Mouse (Mus musculus) neural tube, embryonic 15.5 days (tissue): ENCODE results near the gene Celsr2. TPM values are rescaled to one million over a fixed set of nuclear protein-coding genes. Genes with fewer than 3 reads are reported as not detected.

Source experiments
- ATAC-seq: fragments of 200-750 bp; cut with Nextera tagmentation; 2 replicates; pipeline ENCODE4 v1.8.0; 2017; ENCODE audit warnings: mild to moderate bottlenecking, moderate TSS enrichment, moderate library complexity; ENCODE audit not compliant: low FRiP score
- H3K27ac ChIP-seq: fragments of 300-500 bp; sonication (generic); replicated peaks from 2 replicates; pipeline ENCODE4 v1.5.1; 2015; ENCODE audit warnings: mild to moderate bottlenecking, inconsistent platforms
- H3K27me3 ChIP-seq: fragments of 300-500 bp; sonication (generic); replicated peaks from 2 replicates; pipeline ENCODE4 v1.6.1; 2015; ENCODE audit warnings: inconsistent platforms
- H3K36me3 ChIP-seq: fragments of 300-500 bp; sonication (generic); 2 replicates; pipeline ENCODE4 v1.6.1; 2015; ENCODE audit warnings: inconsistent platforms
- H3K4me1 ChIP-seq: fragments of 300-500 bp; sonication (generic); 2 replicates; pipeline ENCODE4 v1.6.1; 2015; ENCODE audit warnings: inconsistent platforms
- H3K4me2 ChIP-seq: fragments of 300-500 bp; sonication (generic); 2 replicates; pipeline ENCODE4 v1.6.1; 2015; ENCODE audit warnings: inconsistent platforms, mild to moderate bottlenecking, moderate library complexity
- H3K4me3 ChIP-seq: fragments of 300-500 bp; sonication (generic); replicated peaks from 2 replicates; pipeline ENCODE4 v1.5.1; 2015; ENCODE audit warnings: mild to moderate bottlenecking, inconsistent platforms
- H3K9ac ChIP-seq: fragments of 300-500 bp; sonication (generic); replicated peaks from 2 replicates; pipeline ENCODE4 v1.6.1; 2015; ENCODE audit warnings: mild to moderate bottlenecking, inconsistent platforms
- H3K9me3 ChIP-seq: fragments of 300-500 bp; sonication (generic); replicated peaks from 2 replicates; pipeline ENCODE4 v1.6.1; 2016; ENCODE audit warnings: inconsistent platforms
- WGBS: fragments of 180-500 bp; shearing (Covaris S2); methylation state at CpG from one replicate; pipeline ENCODE4 v1.1.7; 2015; ENCODE audit warnings: mixed read lengths; 5-methylcytosine and 5-hydroxymethylcytosine counted together
- polyA plus RNA-seq: library from polyadenylated mRNA; unstranded; fragments of >200 nt; fragmentation: Nextera tagmentation; extraction: Ambion mirVana; gene quantifications from 2 replicates; pipeline ENCODE4 v1.2.1, GENCODE M21; 2015

Celsr2 gene
- polyA plus RNA-seq: 34.4 and 35.0 TPM in 2 replicates

DNA sequence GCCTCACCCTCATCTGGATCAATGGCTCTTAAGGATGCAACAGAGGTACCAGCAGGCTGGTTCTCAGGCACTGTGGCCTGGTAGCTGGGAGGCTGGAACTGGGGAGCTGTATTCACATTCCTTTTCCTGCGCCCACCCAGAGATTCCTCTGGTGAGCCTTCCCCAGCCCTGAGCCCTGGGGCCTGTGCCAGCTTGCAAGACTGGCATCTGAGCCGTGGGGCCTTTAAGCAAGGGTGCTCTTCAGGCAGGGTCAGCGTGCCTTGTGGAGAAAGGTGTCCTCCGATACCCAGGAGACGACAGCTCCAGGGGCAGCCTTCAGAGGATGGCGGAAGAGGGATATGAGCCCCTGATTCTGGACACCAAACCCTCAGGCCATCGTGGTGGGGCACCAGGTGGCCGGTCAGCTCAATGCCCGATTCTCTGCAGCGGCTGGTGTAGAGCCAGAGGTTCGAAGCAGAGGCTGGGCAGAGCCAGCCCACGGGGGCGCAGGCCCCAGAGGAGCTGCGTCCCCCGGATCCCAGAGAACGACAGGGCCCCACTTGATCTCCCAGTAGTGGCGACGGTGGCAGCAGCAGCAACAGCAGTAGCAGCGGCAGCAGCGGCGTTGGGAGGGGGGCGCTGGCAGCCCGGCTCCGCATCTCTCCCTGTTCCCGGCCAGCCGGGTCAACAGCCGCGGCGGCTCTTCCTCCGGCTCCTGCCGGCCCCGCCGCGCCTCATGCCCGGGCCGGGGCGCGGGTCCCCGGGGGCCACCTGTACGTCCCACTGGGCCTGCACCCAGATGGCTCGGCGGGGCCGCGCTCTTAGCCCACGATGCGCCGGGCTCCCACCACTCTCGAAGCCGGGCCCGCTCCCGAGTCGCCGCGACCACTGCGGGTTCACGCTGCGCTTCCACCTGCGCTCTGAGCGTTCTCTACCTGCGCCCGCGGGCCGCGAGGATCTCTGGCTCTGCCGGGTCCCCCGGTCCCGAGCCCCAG, at the start of gene Celsr2:
TSS of gene Celsr2 (minus strand) at position 696 of the 974 bp plus-strand sequence.
- H3K4me2 ChIP-seq: peak within 1 kb of the TSS; percentile 90
- H3K4me1 ChIP-seq: peaks cover 56% of the 10 kb centered on the region
- no peaks in the 10 kb centered on the region for H3K9me3 ChIP-seq
- WGBS: 3% methylated on average over 60 of the region's 67 CpGs
- peak within 1 kb of the TSS; percentile 88 for H3K27ac ChIP-seq
- peak; percentile 56 for ATAC-seq
- H3K36me3 ChIP-seq: peaks cover 21% of the 10 kb centered on the region
- peak within 1 kb of the TSS; percentile 97 for H3K9ac ChIP-seq
- H3K4me3 ChIP-seq: peak within 1 kb of the TSS; percentile 76
- no peaks in the 10 kb centered on the region for H3K27me3 ChIP-seq

DNA sequence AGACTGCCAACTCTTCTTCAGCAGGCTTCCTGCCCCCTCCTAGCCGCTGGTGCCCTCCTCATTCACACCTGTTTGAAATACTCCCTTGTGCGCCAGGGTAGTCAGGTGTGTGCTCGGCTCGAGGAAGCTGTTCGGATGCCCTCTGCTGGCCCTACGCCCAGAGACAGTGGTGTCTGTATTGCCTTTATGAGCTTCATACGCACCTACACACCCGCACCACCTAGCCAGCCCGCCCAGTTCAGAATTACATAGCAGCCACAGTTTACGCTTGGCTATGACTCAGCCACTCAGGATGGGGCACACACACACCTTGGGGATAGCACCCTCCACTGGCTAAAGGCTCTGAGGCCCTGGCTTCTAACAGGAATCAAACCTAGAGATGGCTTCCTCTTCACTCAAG, 43.5 kb upstream of the Celsr2 start:
- no peak for ATAC-seq
- Histone ChIP-seq H3K9me3 (no peaks in the 10 kb centered on the region), H3K27me3 (no peaks in the 10 kb centered on the region), H3K36me3 (peaks cover 10% of the 10 kb centered on the region), H3K4me3 (no peak overlapping the region), H3K4me1 (no peaks in the 10 kb centered on the region), H3K27ac (no peak overlapping the region), H3K4me2 (no peak overlapping the region), H3K9ac (no peak overlapping the region)
- 39% methylated on average over 10 of the region's 10 CpGs for WGBS

DNA sequence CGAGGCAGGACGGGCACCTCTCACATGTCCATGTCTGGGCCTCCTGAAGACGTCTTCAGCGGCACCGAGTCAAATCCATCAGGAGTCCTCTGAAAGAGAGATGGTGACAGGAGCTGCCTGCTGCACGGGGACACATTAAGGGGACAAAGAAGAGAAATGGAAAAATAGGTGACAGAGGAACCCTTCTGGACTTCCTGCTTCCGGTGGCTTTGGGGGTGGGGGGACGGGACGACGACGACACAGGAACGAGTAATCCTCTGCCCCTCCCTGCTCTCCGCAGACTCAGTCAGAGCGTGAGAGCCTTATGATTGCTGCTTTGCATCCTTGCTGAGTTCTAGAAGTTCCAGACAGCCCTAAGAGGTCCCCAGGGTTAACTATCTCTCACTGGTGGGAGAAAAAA, 43.0 kb upstream of the Celsr2 start:
- 57% methylated on average over 14 of the region's 14 CpGs for WGBS
- Histone ChIP-seq H3K9ac (no peak overlapping the region), H3K27me3 (no peaks in the 10 kb centered on the region), H3K4me3 (no peak overlapping the region), H3K27ac (no peak overlapping the region), H3K4me1 (no peaks in the 10 kb centered on the region), H3K4me2 (peak overlapping the region; percentile 13; the same call in 1 of the 2 replicates), H3K9me3 (no peaks in the 10 kb centered on the region), H3K36me3 (peaks cover 10% of the 10 kb centered on the region)
- ATAC-seq: no peak

DNA sequence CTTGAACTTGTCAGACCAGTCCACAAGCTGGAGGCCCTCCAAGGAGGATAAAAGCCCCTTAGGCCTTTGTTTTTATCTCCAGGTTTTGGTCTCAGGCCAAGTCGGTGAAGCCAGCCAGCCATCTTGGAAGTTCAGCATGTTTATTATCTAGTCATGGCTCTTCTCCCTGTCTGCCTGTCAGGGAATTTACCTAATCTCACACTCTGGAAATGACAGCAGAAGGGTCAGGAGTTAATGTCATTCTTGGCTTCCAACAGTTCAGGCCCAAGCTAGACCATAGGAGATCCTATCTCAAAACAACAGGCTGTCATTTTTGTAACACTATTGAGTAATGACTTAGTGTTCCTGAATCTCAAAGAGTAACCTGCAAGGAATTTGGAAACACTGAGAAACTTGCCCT, 38.8 kb upstream of the Celsr2 start:
- Histone ChIP-seq H3K9me3 (no peaks in the 10 kb centered on the region), H3K27me3 (no peaks in the 10 kb centered on the region), H3K4me1 (no peaks in the 10 kb centered on the region), H3K4me3 (no peak overlapping the region), H3K4me2 (no peak overlapping the region), H3K27ac (no peak overlapping the region), H3K9ac (no peak overlapping the region), H3K36me3 (no peaks in the 10 kb centered on the region)
- ATAC-seq: no peak
- 88% methylated on average over 1 of the region's 1 CpGs for WGBS

DNA sequence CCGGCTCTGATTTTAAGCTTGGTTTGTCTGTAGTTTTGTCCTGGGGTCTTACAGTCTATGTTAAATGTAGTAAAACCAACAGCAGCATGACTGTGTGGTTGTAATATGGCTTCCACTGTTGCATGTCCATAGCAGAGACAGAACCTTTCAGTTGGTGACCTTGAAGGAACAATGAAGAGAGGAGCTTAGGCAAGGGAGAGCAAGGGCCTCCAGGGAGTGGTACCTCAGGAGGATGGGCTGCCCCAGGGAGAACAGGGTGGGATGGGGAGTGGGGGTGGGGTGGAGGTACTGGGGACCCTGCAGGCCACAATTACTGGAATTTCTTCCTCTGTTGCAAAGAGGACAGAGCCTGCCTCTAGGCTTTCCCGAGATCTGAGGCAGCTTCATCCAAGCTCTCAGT, 36.6 kb upstream of the Celsr2 start:
- Histone ChIP-seq H3K4me1 (no peaks in the 10 kb centered on the region), H3K27me3 (no peaks in the 10 kb centered on the region), H3K4me3 (no peak overlapping the region), H3K4me2 (no peak overlapping the region), H3K36me3 (no peaks in the 10 kb centered on the region), H3K9ac (no peak overlapping the region), H3K27ac (no peak overlapping the region), H3K9me3 (no peaks in the 10 kb centered on the region)
- 92% methylated on average over 2 of the region's 2 CpGs for WGBS
- no peak for ATAC-seq

DNA sequence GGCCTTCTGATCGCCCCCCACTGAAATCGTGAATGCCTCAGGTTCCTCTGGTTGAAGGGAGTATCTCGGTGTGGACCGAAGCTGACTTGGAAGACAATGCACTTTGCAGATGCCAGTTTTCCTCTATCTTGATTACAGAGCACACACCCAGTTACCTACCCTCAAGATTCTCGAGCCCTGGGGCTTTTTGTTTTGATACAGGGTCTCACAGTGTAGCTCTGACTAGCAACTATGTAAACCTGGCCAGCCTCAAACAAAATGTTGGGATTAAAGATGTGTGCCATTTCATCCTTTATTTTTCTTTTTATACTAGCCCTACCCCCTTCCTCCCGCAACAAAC, 30.0 kb upstream of the Celsr2 start:
- peak; percentile 0; the same call in 1 of the 2 replicates for ATAC-seq
- H3K27me3 ChIP-seq: no peaks in the 10 kb centered on the region
- peaks cover 6% of the 10 kb centered on the region; the same call in 1 of the 2 replicates for H3K36me3 ChIP-seq
- WGBS: 16% methylated on average over 6 of the region's 6 CpGs
- no peaks in the 10 kb centered on the region for H3K9me3 ChIP-seq
- H3K27ac ChIP-seq: peak overlapping the region; percentile 92
- H3K9ac ChIP-seq: peak overlapping the region; percentile 84
- H3K4me2 ChIP-seq: peak overlapping the region; percentile 84
- H3K4me1 ChIP-seq: peaks cover 48% of the 10 kb centered on the region
- H3K4me3 ChIP-seq: peak overlapping the region; percentile 83

DNA sequence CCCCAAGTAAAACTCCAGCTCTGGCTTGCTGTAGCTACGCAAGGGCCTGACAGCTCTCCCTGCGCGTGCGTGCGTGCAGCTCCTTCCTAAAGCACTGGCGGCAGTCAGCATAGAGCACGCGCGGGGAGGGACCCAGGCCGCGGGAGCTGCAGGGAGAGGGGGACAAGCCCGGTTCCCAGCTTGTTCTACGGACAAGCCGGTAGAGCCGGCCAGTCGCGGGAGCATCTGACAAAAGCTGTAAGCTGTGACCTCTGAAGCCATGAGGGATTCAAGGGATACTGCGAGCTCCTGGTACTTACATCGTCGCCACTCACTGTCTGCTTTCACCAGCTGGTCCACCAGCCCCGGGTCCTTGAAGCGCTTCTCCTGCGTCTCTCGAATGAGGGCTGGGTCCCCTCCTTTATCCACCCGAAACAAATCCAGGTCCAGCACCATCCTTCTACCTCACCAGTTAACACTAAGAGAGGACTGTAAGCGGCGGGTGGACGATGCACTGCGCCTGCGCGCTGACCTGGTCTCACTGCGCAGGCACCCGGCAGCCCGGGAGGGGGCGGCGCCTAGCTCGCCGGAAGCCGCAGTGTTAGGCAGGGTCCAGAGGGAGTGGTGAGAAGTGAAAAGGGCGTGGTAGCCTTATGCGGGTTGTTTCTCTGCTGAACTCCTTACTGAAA, 29.5 kb upstream of the Celsr2 start, which contains the start of gene Sars:
TSS of gene Sars (minus strand) at position 512 of the 668 bp plus-strand sequence.
- Histone ChIP-seq H3K9me3 (no peaks in the 10 kb centered on the region), H3K4me3 (peak within 1 kb of the TSS; percentile 83), H3K4me2 (peak within 1 kb of the TSS; percentile 84), H3K27me3 (no peaks in the 10 kb centered on the region), H3K27ac (peak within 1 kb of the TSS; percentile 92), H3K9ac (peak within 1 kb of the TSS; percentile 84), H3K4me1 (peaks cover 48% of the 10 kb centered on the region), H3K36me3 (peaks cover 6% of the 10 kb centered on the region; the same call in 1 of the 2 replicates)
- peak; percentile 96 for ATAC-seq
- WGBS: under 1% methylated on average over 41 of the region's 41 CpGs

DNA sequence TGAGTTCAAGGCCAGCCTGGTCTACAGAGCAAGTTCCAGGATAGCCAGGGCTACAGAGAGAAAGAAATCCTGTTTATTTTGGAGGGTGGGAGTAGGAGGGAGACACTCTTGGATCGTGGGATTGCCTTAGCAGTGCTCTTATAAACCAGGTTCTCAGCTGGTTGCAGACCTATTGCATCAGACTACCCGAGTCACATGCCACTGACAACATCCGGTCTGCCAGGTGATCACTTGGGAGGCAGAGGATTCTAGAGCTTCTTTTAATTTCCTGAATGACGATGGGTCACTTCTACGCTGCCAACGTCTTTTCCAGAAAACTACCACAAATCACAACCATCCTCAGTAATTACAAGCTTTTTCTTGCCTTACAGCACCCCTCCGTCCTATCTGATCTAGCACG, 28.7 kb upstream of the Celsr2 start:
- peak; percentile 39; the same call in 1 of the 2 replicates for ATAC-seq
- Histone ChIP-seq H3K4me1 (peaks cover 48% of the 10 kb centered on the region), H3K9me3 (no peaks in the 10 kb centered on the region), H3K36me3 (peaks cover 6% of the 10 kb centered on the region; the same call in 1 of the 2 replicates), H3K4me2 (peak overlapping the region; percentile 84), H3K27me3 (no peaks in the 10 kb centered on the region), H3K9ac (peak overlapping the region; percentile 84), H3K27ac (peak overlapping the region; percentile 92), H3K4me3 (peak overlapping the region; percentile 83)
- WGBS: 20% methylated on average over 8 of the region's 8 CpGs

DNA sequence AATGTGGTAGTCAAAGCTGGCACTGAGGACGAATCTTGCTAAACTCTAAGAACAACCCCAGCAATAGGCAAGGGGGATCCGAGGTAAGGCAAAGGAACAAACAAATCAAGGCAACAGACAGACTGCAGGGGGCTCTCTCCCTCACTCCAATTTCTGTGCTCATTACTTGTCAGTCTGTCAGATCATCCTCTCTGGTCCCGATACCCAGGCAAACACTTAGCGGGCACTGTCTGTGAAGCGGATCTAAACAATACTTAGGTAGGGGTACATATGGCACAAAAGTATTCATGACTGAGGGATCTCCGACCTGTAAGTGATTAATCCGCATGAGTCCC, 21.0 kb upstream of the Celsr2 start:
- Histone ChIP-seq H3K9me3 (no peaks in the 10 kb centered on the region), H3K4me1 (peaks cover 31% of the 10 kb centered on the region), H3K27ac (no peak overlapping the region), H3K4me3 (no peak overlapping the region), H3K4me2 (no peak overlapping the region), H3K9ac (no peak overlapping the region), H3K36me3 (peaks cover 37% of the 10 kb centered on the region), H3K27me3 (no peaks in the 10 kb centered on the region)
- no peak for ATAC-seq
- 44% methylated on average over 7 of the region's 7 CpGs for WGBS

DNA sequence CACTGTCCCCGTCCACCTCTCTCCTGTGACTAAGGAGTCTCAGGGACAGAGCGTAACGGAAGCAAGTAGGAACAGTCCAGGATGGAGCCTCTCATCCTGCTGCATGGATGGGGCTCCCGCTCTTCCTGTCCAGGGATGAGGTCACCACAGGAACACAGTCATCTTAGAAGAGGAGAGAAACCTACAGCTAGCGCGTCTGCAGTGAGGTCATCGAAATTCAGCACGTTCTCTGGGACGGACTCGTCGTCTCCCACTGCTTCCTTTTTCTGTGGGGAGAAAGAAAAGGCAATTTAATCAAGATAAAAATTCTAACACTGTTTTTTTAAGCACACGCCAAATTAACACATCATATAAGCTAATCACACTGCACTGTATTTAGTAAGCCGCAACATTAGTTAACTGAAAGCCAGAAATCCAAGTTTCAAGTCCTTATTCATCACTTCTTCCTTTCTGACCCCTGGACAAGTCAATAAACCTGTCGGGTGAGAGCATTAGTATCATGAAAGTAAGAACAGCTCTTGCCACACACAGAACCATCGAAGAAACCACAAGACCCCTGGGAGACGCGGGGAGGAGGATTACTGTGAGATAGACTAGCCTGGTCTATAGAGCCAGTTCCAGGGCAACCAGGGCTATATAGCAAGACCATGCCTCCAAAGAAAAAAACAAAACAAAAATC, 20.5 kb upstream of the Celsr2 start:
- H3K9me3 ChIP-seq: no peaks in the 10 kb centered on the region
- H3K9ac ChIP-seq: no peak overlapping the region
- no peaks in the 10 kb centered on the region for H3K27me3 ChIP-seq
- 66% methylated on average over 17 of the region's 17 CpGs for WGBS
- H3K4me2 ChIP-seq: no peak overlapping the region
- H3K36me3 ChIP-seq: peaks cover 41% of the 10 kb centered on the region
- no peak overlapping the region for H3K4me3 ChIP-seq
- ATAC-seq: no peak
- peak overlapping the region; percentile 76 for H3K27ac ChIP-seq
- H3K4me1 ChIP-seq: peaks cover 26% of the 10 kb centered on the region

DNA sequence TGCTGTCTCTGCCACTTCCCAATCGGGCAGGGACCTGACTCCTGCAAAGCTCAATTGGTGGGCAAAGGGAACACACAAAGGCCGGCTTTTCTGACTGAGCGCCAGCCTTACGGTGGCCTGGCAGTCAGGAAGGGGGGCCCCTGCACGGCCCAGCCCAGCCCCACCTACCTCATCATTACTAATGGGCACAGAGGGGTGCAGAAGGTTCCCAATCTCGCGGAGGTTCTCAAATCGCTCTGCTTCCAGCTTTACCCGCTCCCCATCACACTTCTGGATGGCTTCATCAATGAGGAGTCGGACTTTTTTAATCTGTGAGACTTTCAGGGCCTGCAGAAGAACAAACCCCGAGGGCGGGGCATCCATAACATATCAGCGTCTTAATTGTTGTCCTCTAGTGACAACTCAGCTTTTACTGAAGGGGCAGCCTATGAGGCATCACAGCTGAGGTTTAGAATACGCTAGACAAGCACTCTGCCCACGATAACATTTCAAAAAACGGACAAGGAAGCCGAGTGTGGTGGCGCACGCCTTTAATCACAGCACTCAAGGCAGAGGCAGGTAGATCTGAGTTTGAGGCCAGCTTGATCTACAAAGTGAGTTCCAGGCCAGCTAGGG, 18.6 kb upstream of the Celsr2 start:
- no peak overlapping the region for H3K4me2 ChIP-seq
- no peaks in the 10 kb centered on the region for H3K27me3 ChIP-seq
- peak; percentile 71 for ATAC-seq
- H3K4me1 ChIP-seq: peaks cover 22% of the 10 kb centered on the region
- H3K9ac ChIP-seq: no peak overlapping the region; the same call in 1 of the 2 replicates
- 17% methylated on average over 19 of the region's 19 CpGs for WGBS
- H3K9me3 ChIP-seq: no peaks in the 10 kb centered on the region
- H3K27ac ChIP-seq: peak overlapping the region; percentile 61
- no peak overlapping the region for H3K4me3 ChIP-seq
- H3K36me3 ChIP-seq: peaks cover 55% of the 10 kb centered on the region
